8 mouse cellular contexts compared by ENCODE assay signal in genomic region chr8:82774482-82774881, GRCm38 (mm10). TPM values are rescaled to one million over a fixed set of nuclear protein-coding genes. Genes with fewer than 3 reads are reported as not detected.
DNase-seq lines count a peak whose midpoint lies in the region; ATAC-seq and TF ChIP-seq lines count a peak whose summit lies in the region.

No protein-coding gene starts in this region.

- no peaks in the 10 kb centered on the region for H3K27me3 ChIP-seq in kidney, embryonic 14.5 days (ENCODE audit: control insufficient read depth, insufficient read depth, low read length)
- H3K27me3 ChIP-seq in MEL (ENCODE audit: control insufficient read depth in 1 of 2, insufficient read depth in 2 of 2, low read length in 2 of 2) = peaks cover 0 to 1% of the 10 kb centered on the region in 2 experiments; a peak in 1 of 4 replicates
- no peaks in the 10 kb centered on the region for H3K27me3 ChIP-seq in forebrain, embryonic 16.5 days (replicated peaks; ENCODE audit: control insufficient read depth, insufficient read depth, low read length)
- no peaks in the 10 kb centered on the region for H3K27me3 ChIP-seq in liver, embryonic 12.5 days (replicated peaks)
- no peaks in the 10 kb centered on the region for H3K27me3 ChIP-seq in stomach, postnatal 0 days (ENCODE audit: control insufficient read depth, insufficient read depth, low read length)

- H3K4me1 ChIP-seq in kidney, embryonic 14.5 days (ENCODE audit: control insufficient read depth, insufficient read depth, low read length) = 0 out of 2 replicates have a peak, but pooled peaks cover 9% of the 10 kb centered on the region
- peaks cover 2 to 10% of the 10 kb centered on the region in 2 experiments; a peak in 3 of 4 replicates for H3K4me1 ChIP-seq in MEL (ENCODE audit: control insufficient read depth in 1 of 2, insufficient read depth in 2 of 2, low read length in 2 of 2)
- peaks cover 15% of the 10 kb centered on the region for H3K4me1 ChIP-seq in forebrain, embryonic 16.5 days (replicated peaks; ENCODE audit: control insufficient read depth, insufficient read depth, low read length)
- peaks cover 27% of the 10 kb centered on the region for H3K4me1 ChIP-seq in liver, embryonic 12.5 days
- no peaks in the 10 kb centered on the region for H3K4me1 ChIP-seq in stomach, postnatal 0 days (replicated peaks; ENCODE audit: control insufficient read depth, insufficient read depth)

- no peak for DNase-seq in kidney, postnatal 10 days
- DNase-seq in MEL (ENCODE audit: low read depth, low spot score) = peak; percentile 64
- DNase-seq in stomach, postnatal 0 days (ENCODE audit: low spot score) = no peak
- DNase-seq in cerebellum, postnatal 4 days (ENCODE audit: low spot score in 2 of 2) = no peak

- H3K27ac ChIP-seq in kidney, embryonic 14.5 days (ENCODE audit: low read depth, low read length) = peak overlapping the region; percentile 76; the same call in 1 of the 2 replicates
- peak overlapping the region; percentile 68 for H3K27ac ChIP-seq in MEL (ENCODE audit: control insufficient read depth, low read depth, low read length)
- peak overlapping the region; percentile 79 for H3K27ac ChIP-seq in forebrain, embryonic 16.5 days (ENCODE audit: low read length)
- peak overlapping the region; percentile 83; the same call in 1 of the 2 replicates for H3K27ac ChIP-seq in liver, embryonic 12.5 days
- H3K27ac ChIP-seq in stomach, postnatal 0 days (replicated peaks) = peak overlapping the region; percentile 93

- TF ChIP-seq RAD21 in MEL (IDR thresholded peaks at IDR 0.05; ENCODE audit: low read depth, low read length) = no peak

- TF ChIP-seq EP300 in MEL (IDR thresholded peaks at IDR 0.05; ENCODE audit: low read depth in 1 of 2, low read length in 2 of 2) = no peak
- no peak for TF ChIP-seq EP300 in stomach, postnatal 0 days (optimal IDR thresholded peaks at IDR 0.05)

- peak overlapping the region; percentile 93 for H3K4me3 ChIP-seq in kidney, embryonic 14.5 days (ENCODE audit: low read length)
- H3K4me3 ChIP-seq in MEL (ENCODE audit: control insufficient read depth in 1 of 2, insufficient read depth in 1 of 2, low read depth in 2 of 2, low read length in 2 of 2) = peak overlapping the region; percentile 60 to 97
- peak overlapping the region; percentile 97 for H3K4me3 ChIP-seq in forebrain, embryonic 16.5 days (replicated peaks; ENCODE audit: low read length)
- H3K4me3 ChIP-seq in liver, embryonic 12.5 days = peak overlapping the region; percentile 89
- peak overlapping the region; percentile 96 for H3K4me3 ChIP-seq in stomach, postnatal 0 days (ENCODE audit: low read depth, low read length)

- H3K79me2 ChIP-seq in MEL (ENCODE audit: control insufficient read depth, insufficient read depth, low read length, poor library complexity) = peaks cover 26% of the 10 kb centered on the region

- peak; percentile 65 for ATAC-seq in kidney, embryonic 14.5 days (ENCODE audit: low FRiP score, low TSS enrichment)
- ATAC-seq in forebrain, embryonic 16.5 days = peak; percentile 55
- no peak for ATAC-seq in liver, embryonic 12.5 days
- ATAC-seq in stomach, postnatal 0 days (ENCODE audit: low FRiP score, low TSS enrichment) = peak; percentile 36; the same call in 1 of the 2 replicates
- no peak for ATAC-seq in megakaryocyte progenitor cell, adult 5-6 weeks (replicated peaks; ENCODE audit: poor library complexity)

- 21% methylated on average over 6 of the region's 6 CpGs for WGBS in kidney, embryonic 14.5 days
- WGBS in forebrain, embryonic 16.5 days = 48% methylated on average over 5 of the region's 6 CpGs
- 55% methylated on average over 6 of the region's 6 CpGs for WGBS in liver, embryonic 12.5 days (ENCODE audit: insufficient replicate concordance)
- WGBS in stomach, postnatal 0 days = 46% methylated on average over 6 of the region's 6 CpGs

- no peak for TF ChIP-seq CTCF in MEL (IDR thresholded peaks at IDR 0.05 in 2 of 3, conservative IDR thresholded peaks at IDR 0.05 in 1 of 3; ENCODE audit: control insufficient read depth in 1 of 3, insufficient read depth in 1 of 3, low read depth in 2 of 3, low read length in 3 of 3, poor library complexity in 1 of 3, severe bottlenecking in 1 of 3)
- TF ChIP-seq CTCF in stomach, postnatal 0 days (IDR thresholded peaks at IDR 0.05; ENCODE audit: low read depth) = no peak

- peak overlapping the region; percentile 94; the same call in 1 of the 2 replicates for H3K9ac ChIP-seq in kidney, embryonic 14.5 days (ENCODE audit: low read depth, low read length)
- peak overlapping the region; percentile 83 for H3K9ac ChIP-seq in MEL (ENCODE audit: control insufficient read depth, low read depth, low read length, poor library complexity, severe bottlenecking)
- peak overlapping the region; percentile 92 for H3K9ac ChIP-seq in forebrain, embryonic 16.5 days (replicated peaks; ENCODE audit: low read depth, low read length)
- peak overlapping the region; percentile 89 for H3K9ac ChIP-seq in liver, embryonic 12.5 days
- peak overlapping the region; percentile 94 for H3K9ac ChIP-seq in stomach, postnatal 0 days (ENCODE audit: low read length)

- peaks cover 24% of the 10 kb centered on the region for H3K36me3 ChIP-seq in kidney, embryonic 14.5 days (ENCODE audit: control insufficient read depth, insufficient read depth, low read length)
- H3K36me3 ChIP-seq in MEL (ENCODE audit: control insufficient read depth in 1 of 2, insufficient read depth in 2 of 2, low read length in 2 of 2) = peaks cover 8 to 31% of the 10 kb centered on the region in 2 experiments
- H3K36me3 ChIP-seq in forebrain, embryonic 16.5 days (ENCODE audit: control insufficient read depth, insufficient read depth) = peaks cover 3% of the 10 kb centered on the region; the same call in 1 of the 2 replicates
- H3K36me3 ChIP-seq in liver, embryonic 12.5 days = peaks cover 30% of the 10 kb centered on the region
- H3K36me3 ChIP-seq in stomach, postnatal 0 days (ENCODE audit: control insufficient read depth, insufficient read depth, low read length) = peaks cover 13% of the 10 kb centered on the region

- no peak for TF ChIP-seq POLR2A in MEL (IDR thresholded peaks at IDR 0.05; ENCODE audit: control insufficient read depth in 1 of 2, insufficient read depth in 1 of 2, low read depth in 1 of 2, low read length in 2 of 2, poor library complexity in 1 of 2)

- H3K4me2 ChIP-seq in kidney, embryonic 14.5 days (replicated peaks; ENCODE audit: low read depth, low read length) = peak overlapping the region; percentile 60
- peak overlapping the region; percentile 75 for H3K4me2 ChIP-seq in forebrain, embryonic 16.5 days (ENCODE audit: low read length)
- H3K4me2 ChIP-seq in liver, embryonic 12.5 days = peak overlapping the region; percentile 74
- H3K4me2 ChIP-seq in stomach, postnatal 0 days (replicated peaks; ENCODE audit: low read depth) = peak overlapping the region; percentile 54

- no peaks in the 10 kb centered on the region for H3K9me3 ChIP-seq in kidney, embryonic 14.5 days (ENCODE audit: control insufficient read depth, low read length)
- no peaks in the 10 kb centered on the region for H3K9me3 ChIP-seq in MEL (replicated peaks; ENCODE audit: insufficient read depth, low read length)
- H3K9me3 ChIP-seq in forebrain, embryonic 16.5 days (ENCODE audit: control insufficient read depth, low read length) = no peaks in the 10 kb centered on the region
- no peaks in the 10 kb centered on the region for H3K9me3 ChIP-seq in liver, embryonic 12.5 days (replicated peaks)
- H3K9me3 ChIP-seq in stomach, postnatal 0 days (ENCODE audit: control insufficient read depth, low read length) = no peaks in the 10 kb centered on the region

TF ChIP-seq in MEL, 35 proteins besides CTCF, POLR2A, EP300 and RAD21:
- TF ChIP-seq ETS1 (IDR thresholded peaks at IDR 0.05; ENCODE audit: low read depth, low read length) = 0 out of 2 replicates have a peak, but pooled peaks have one; percentile 0
- no peak for TF ChIP-seq MAX (IDR thresholded peaks at IDR 0.05; ENCODE audit: low read length)
TF ChIP-seq in MEL: peak in this region for 1.

RNA-seq across cellular contexts. Expression of gene Zfp330, which starts 0.5 kb away (rescaled TPM):
- polyA plus RNA-seq in kidney, embryonic 14.5 days (2014; fragmentation: Nextera tagmentation; extraction: Ambion mirVana) = 72.5 and 81.3 TPM in 2 replicates
- total RNA-seq in MEL (2012; rRNA removed) = 84.5 and 95.6 TPM in 2 replicates
- 10 to 100 TPM in 1 of 2 experiments, not detected in 1; 94.6 TPM for polyA plus RNA-seq in MEL (2012; ENCODE audit: insufficient read depth in 1 of 2, insufficient read length in 2 of 2, low read depth in 1 of 2, low replicate concordance in 2 of 2, missing spikeins in 1 of 2)
- 88.5 and 94.4 TPM in 2 replicates for polyA plus RNA-seq in forebrain, embryonic 16.5 days (2015; fragmentation: Nextera tagmentation; extraction: Ambion mirVana)
- polyA plus RNA-seq in liver, embryonic 12.5 days (2016; fragmentation: Nextera tagmentation; extraction: Ambion mirVana) = 41.8 and 43.7 TPM in 2 replicates
- polyA plus RNA-seq in stomach, postnatal 0 days (2015; fragmentation: Nextera tagmentation; extraction: Ambion mirVana) = 39.7 and 42.4 TPM in 2 replicates
- 90.4 and 104 TPM in 2 replicates for total RNA-seq in megakaryocyte progenitor cell, adult 5-6 weeks (2015)
- 127 and 151 TPM in 2 replicates for total RNA-seq in megakaryocyte progenitor cell, adult 5-6 weeks (2017)

Comparison
In these comparisons a context has a peak if more than half of its experiments do, and no peak if none do; other contexts are left out.
1. ATAC-seq: peak in kidney, embryonic 14.5 days (single experiment), forebrain, embryonic 16.5 days (single experiment) and stomach, postnatal 0 days (single experiment); none in liver, embryonic 12.5 days (single experiment) and megakaryocyte progenitor cell, adult 5-6 weeks (single experiment).
2. Peak in every context shown above with its lines, with median percentiles within 50 percentile points of each other: H3K27ac ChIP-seq, H3K4me2 ChIP-seq, H3K4me3 ChIP-seq and H3K9ac ChIP-seq.